Mouse (Mus musculus): ENCODE measurements around the gene L1cam.

- TF ChIP-seq CTCF (IDR thresholded peaks at IDR 0.05; ENCODE audit: borderline replicate concordance, extremely low read depth, insufficient read depth, insufficient read length) (no peak), POLR2A (IDR thresholded peaks at IDR 0.05; ENCODE audit: borderline replicate concordance, extremely low read depth, insufficient read depth, insufficient read length, poor library complexity, severe bottlenecking) (no peak)
Observed at GRCm38 (mm10) chrX:73918631-73919030, 22.7 kb upstream of the L1cam start.

Data from brain, embryonic 14.5 days (tissue).